Mouse (Mus musculus) lung, embryonic 15.5 days (tissue): Measurements from ENCODE around the gene Lrp1. TPM values are rescaled to one million over a fixed set of nuclear protein-coding genes. Genes with fewer than 3 reads are reported as not detected.
A peak's percentile ranks its signal among the peaks of the same experiment; 100 is the strongest.

Experiments
- ATAC-seq: fragments of 200-750 bp; cut with Nextera tagmentation; 2 replicates; pipeline ENCODE4 v1.8.0; 2017; ENCODE audit warnings: moderate number of reproducible peaks, borderline replicate concordance; ENCODE audit not compliant: low FRiP score, low TSS enrichment; ENCODE audit errors: extremely low read depth
- H3K27ac ChIP-seq: fragments of 300-500 bp; sonication (generic); 2 replicates; pipeline ENCODE4 v1.5.1; 2015; ENCODE audit warnings: moderate library complexity, mild to moderate bottlenecking, inconsistent platforms
- H3K27me3 ChIP-seq: fragments of 300-500 bp; sonication (generic); 2 replicates; pipeline ENCODE4 v1.6.1; 2015; ENCODE audit warnings: inconsistent platforms
- H3K36me3 ChIP-seq: fragments of 300-500 bp; sonication (generic); 2 replicates; pipeline ENCODE4 v1.6.1; 2015; ENCODE audit warnings: inconsistent platforms
- H3K4me1 ChIP-seq: fragments of 300-500 bp; sonication (generic); 2 replicates; pipeline ENCODE4 v1.6.1; 2015; ENCODE audit warnings: inconsistent platforms
- H3K4me2 ChIP-seq: fragments of 300-500 bp; sonication (generic); 2 replicates; pipeline ENCODE4 v1.6.1; 2015; ENCODE audit warnings: inconsistent platforms, mild to moderate bottlenecking, moderate library complexity
- H3K4me3 ChIP-seq: fragments of 300-500 bp; sonication (generic); 2 replicates; pipeline ENCODE4 v1.5.1; 2015; ENCODE audit warnings: mild to moderate bottlenecking, inconsistent platforms
- H3K9ac ChIP-seq: fragments of 300-500 bp; sonication (generic); 2 replicates; pipeline ENCODE4 v1.6.1; 2015; ENCODE audit warnings: inconsistent platforms
- H3K9me3 ChIP-seq: fragments of 300-500 bp; sonication (generic); 2 replicates; pipeline ENCODE4 v1.6.1; 2016; ENCODE audit warnings: inconsistent platforms
- WGBS: fragments of 180-500 bp; shearing (Covaris S2); methylation state at CpG from one replicate; pipeline ENCODE4 v1.1.7; 2015; 5-methylcytosine and 5-hydroxymethylcytosine counted together
- polyA plus RNA-seq: library from polyadenylated mRNA; unstranded; fragments of >200 nt; fragmentation: Nextera tagmentation; extraction: Ambion mirVana; gene quantifications from 2 replicates; pipeline ENCODE4 v1.2.1, GENCODE M21; 2015

The Lrp1 gene
- polyA plus RNA-seq, 1 experiment from 2014 or later = 72.6 TPM

DNA sequence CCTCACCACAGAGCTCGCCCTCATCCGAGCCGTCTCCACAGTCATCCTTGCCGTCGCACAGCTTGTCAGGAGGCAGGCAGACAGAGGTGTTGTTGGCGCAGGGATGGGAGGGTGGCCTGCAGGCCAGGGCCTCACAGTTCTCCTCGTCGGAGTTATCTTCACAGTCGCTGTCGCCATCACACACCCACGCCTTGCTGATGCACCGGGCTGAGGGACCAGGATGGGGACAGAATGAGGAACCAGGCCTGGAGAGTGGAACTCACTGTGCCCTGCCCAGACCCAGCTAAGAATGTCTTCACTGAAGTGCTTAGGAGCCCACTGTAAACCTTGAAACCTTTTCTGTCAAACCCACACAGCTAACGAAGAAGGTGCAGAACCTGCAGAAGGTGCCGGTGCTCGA lies 43.0 kb downstream of the Lrp1 start:
- ATAC-seq = no peak
- H3K36me3 ChIP-seq = peaks cover 71% of the 10 kb centered on the region
- no peak overlapping the region for H3K4me3 ChIP-seq
- H3K4me1 ChIP-seq = no peaks in the 10 kb centered on the region
- H3K27me3 ChIP-seq = no peaks in the 10 kb centered on the region
- WGBS = 83% methylated on average over 15 of the region's 15 CpGs
- no peaks in the 10 kb centered on the region for H3K9me3 ChIP-seq
- no peak overlapping the region for H3K9ac ChIP-seq
- no peak overlapping the region for H3K27ac ChIP-seq
- no peak overlapping the region for H3K4me2 ChIP-seq

DNA sequence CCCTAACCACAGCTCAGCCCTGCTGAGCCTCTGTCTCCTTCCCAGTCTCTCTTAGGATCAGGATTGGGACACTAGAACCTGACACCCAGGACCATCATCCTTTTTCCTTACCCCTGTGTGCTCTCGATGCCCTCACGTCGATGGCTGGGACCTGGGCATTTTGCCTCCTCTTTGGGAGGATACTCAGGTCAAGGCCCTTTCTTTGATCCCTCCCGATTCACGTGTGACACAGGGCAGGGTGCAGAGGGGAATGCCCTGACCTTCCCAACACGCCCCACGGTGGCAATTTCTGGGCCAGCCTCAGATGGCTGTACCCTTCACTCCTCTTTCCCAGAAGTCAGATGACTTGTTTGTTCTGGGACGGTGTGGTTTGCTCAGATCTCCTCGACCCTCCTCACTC lies 43.8 kb downstream of the Lrp1 start:
- no peak overlapping the region for H3K4me3 ChIP-seq
- H3K9me3 ChIP-seq = no peaks in the 10 kb centered on the region
- H3K4me2 ChIP-seq = no peak overlapping the region
- no peak for ATAC-seq
- H3K27me3 ChIP-seq = no peaks in the 10 kb centered on the region
- peaks cover 74% of the 10 kb centered on the region for H3K36me3 ChIP-seq
- no peaks in the 10 kb centered on the region for H3K4me1 ChIP-seq
- WGBS = 69% methylated on average over 9 of the region's 9 CpGs
- no peak overlapping the region for H3K27ac ChIP-seq
- H3K9ac ChIP-seq = no peak overlapping the region

DNA sequence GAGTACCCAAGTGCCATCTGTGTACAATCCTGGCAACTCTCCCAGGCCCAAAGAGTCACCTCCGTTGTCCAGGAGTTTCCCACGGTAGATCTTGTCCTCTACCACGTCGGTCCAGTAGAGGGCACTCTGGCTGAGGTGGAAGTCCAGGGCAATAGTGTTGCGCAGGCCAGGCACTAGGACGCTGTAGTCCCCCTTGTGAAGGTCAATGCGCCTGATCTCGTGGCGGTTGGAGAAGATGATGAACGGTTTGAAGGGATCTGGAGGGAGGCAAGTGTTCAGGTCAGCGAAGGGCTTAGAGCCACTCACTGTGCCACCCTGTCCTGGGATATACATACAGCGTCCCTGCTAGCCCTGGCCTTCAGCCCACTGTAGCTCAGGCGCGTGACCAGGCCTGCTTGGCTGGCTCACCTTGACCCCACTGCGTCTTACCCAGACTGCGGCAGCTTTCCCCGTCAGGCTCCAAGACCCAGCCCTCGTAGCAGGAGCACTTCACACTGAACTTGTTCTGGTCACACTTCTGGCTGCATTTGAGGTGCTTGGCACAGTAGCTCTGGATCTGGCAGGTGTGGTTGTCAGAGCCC lies 44.5 kb downstream of the Lrp1 start:
- peaks cover 72% of the 10 kb centered on the region for H3K36me3 ChIP-seq
- no peak overlapping the region for H3K4me3 ChIP-seq
- ATAC-seq = no peak
- 52% methylated on average over 18 of the region's 18 CpGs for WGBS
- no peak overlapping the region for H3K27ac ChIP-seq
- no peaks in the 10 kb centered on the region for H3K4me1 ChIP-seq
- H3K9me3 ChIP-seq = no peaks in the 10 kb centered on the region
- H3K27me3 ChIP-seq = no peaks in the 10 kb centered on the region
- H3K4me2 ChIP-seq = no peak overlapping the region
- H3K9ac ChIP-seq = no peak overlapping the region

DNA sequence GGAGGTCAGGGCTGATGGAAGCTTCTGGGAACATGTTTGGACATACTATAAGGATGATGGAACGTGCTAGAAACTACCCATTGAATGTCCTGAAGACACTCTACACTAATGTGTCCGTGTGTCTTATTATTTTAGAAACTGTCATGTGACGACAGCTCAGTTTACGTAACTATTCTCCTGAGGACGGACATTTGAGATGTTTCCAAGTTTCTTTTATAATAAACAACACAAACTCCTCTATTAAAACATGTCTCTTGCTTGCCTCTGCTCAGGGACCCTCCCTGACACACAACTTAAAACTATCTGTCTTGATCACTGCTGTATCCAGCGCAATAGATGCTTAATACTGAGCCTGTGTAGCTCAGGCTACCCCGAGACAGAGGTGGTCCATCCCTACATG lies 45.2 kb downstream of the Lrp1 start:
- Histone ChIP-seq H3K9ac (no peak overlapping the region), H3K4me1 (no peaks in the 10 kb centered on the region), H3K4me2 (no peak overlapping the region), H3K27me3 (no peaks in the 10 kb centered on the region), H3K4me3 (no peak overlapping the region), H3K9me3 (no peaks in the 10 kb centered on the region), H3K27ac (no peak overlapping the region), H3K36me3 (peaks cover 76% of the 10 kb centered on the region)
- 69% methylated on average over 7 of the region's 7 CpGs for WGBS
- ATAC-seq = no peak

DNA sequence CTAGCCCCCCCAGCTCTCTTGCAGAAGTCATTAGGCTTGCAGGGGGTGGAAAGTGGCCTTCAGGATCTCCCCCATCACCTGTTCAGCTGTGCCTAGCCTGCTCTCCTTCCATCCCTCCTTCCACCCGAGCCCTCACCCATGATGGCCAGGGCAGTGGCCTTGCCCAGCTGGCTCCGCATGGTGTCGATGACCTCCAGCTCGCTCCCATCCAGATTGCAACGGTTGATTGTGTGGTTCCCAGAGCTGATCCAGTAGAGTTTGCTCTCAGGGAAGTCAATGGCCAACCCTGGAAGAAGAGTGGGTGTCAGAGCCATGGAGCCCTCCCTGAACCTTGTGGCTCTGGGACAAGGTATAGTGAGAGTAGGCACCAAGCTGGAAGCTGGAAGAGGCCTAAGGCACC lies 48.7 kb downstream of the Lrp1 start:
- ATAC-seq = no peak
- H3K4me3 ChIP-seq = no peak overlapping the region
- 88% methylated on average over 5 of the region's 5 CpGs for WGBS

DNA sequence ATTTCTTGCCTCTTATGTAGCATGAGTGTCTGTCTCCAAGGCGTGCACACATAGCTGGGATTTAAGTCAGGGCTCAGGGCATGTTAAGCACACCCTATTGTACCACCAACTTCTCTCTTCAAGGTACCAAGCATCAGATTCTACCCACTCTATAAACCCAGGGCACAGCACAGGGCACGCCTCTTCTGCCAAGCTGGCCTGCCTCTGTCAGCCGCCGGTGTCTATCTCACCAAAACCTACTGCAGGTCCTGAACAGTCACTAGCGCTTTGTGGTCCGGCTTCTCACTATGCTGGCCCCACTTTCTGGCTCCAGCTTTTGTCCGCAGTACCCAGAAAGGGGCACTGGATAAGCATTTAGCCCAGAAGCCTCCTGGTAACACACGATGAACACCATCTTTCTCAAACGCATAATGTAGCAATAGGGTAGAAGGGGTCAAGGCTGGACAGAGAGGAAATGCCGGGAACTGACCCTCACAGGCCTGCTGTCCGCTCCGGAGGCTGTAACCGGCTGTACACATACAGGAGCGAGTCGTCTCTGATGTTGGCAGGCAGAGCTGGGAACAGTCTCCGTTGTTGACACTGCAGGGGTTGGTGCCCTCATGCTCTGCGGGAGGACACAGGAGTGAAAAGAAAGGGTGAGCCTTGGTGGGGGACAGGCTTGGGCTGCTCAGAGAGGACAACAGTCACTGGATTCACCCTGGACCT lies 49.9 kb downstream of the Lrp1 start:
- no peak for ATAC-seq
- H3K27ac ChIP-seq = peak overlapping the region; percentile 61; the same call in 1 of the 2 replicates
- peaks cover 9% of the 10 kb centered on the region for H3K4me1 ChIP-seq
- H3K36me3 ChIP-seq = peaks cover 72% of the 10 kb centered on the region
- H3K4me3 ChIP-seq = no peak overlapping the region
- no peaks in the 10 kb centered on the region for H3K9me3 ChIP-seq
- 79% methylated on average over 17 of the region's 17 CpGs for WGBS
- H3K9ac ChIP-seq = no peak overlapping the region
- no peaks in the 10 kb centered on the region for H3K27me3 ChIP-seq
- H3K4me2 ChIP-seq = no peak overlapping the region

More for the DNA sequence above, 48.7 kb downstream of the Lrp1 start:
- Histone ChIP-seq H3K4me2 (no peak overlapping the region), H3K9ac (no peak overlapping the region), H3K4me1 (peaks cover 9% of the 10 kb centered on the region), H3K36me3 (peaks cover 67% of the 10 kb centered on the region), H3K27ac (no peak overlapping the region), H3K27me3 (no peaks in the 10 kb centered on the region), H3K9me3 (no peaks in the 10 kb centered on the region)

DNA sequence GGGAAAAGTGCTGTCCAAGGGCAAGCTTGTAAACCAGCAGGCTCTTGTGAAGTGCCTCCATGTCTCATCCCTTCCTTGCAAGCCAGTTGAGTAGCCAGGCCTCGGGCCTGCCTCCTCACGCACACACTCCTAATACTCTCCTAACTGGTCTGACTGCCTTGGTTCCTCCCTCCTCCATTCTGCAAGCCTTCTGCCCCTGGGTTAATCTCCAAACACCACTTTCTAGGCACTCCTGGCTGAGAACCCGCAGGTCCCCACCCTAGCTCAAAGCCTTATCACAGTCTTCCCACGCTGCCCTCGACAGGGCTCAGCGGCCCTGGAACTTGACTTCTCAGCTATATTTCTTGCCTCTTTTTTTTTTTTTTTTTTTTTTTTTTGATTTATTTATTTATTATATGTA lies 50.6 kb downstream of the Lrp1 start:
- H3K27ac ChIP-seq = peak overlapping the region; percentile 61
- 32% methylated on average over 6 of the region's 6 CpGs for WGBS
- H3K27me3 ChIP-seq = no peaks in the 10 kb centered on the region
- no peak overlapping the region for H3K4me3 ChIP-seq
- no peak overlapping the region for H3K9ac ChIP-seq
- no peaks in the 10 kb centered on the region for H3K9me3 ChIP-seq
- ATAC-seq = peak; percentile 40; the same call in 1 of the 2 replicates
- H3K36me3 ChIP-seq = peaks cover 69% of the 10 kb centered on the region
- H3K4me1 ChIP-seq = peaks cover 9% of the 10 kb centered on the region
- H3K4me2 ChIP-seq = no peak overlapping the region

DNA sequence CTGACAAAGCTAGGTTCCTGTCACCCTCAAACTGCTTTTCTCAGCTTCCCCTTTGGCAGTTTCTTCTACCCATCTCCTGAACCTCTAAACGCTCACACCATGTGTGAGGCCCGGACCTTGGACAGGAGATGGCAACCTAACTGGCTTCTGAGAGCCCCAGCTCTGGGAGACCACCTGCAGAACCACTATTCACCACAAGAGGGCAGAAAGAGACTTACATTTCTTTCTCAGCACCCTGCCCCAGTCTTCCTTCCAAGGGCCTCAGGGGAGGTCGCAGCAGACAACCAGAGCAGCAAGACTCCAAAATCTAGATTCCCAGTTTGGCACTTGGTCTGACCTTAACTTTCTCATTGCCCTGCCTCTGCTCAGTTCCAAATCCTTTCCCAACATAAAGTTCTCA lies 51.5 kb downstream of the Lrp1 start:
- no peak overlapping the region for H3K9ac ChIP-seq
- H3K9me3 ChIP-seq = no peaks in the 10 kb centered on the region
- 18% methylated on average over 3 of the region's 3 CpGs for WGBS
- peak overlapping the region; percentile 63; the same call in 1 of the 2 replicates for H3K27ac ChIP-seq
- H3K27me3 ChIP-seq = no peaks in the 10 kb centered on the region
- peaks cover 13% of the 10 kb centered on the region for H3K4me1 ChIP-seq
- peaks cover 64% of the 10 kb centered on the region for H3K36me3 ChIP-seq
- no peak overlapping the region for H3K4me3 ChIP-seq
- H3K4me2 ChIP-seq = no peak overlapping the region
- ATAC-seq = peak; percentile 24; the same call in 1 of the 2 replicates

DNA sequence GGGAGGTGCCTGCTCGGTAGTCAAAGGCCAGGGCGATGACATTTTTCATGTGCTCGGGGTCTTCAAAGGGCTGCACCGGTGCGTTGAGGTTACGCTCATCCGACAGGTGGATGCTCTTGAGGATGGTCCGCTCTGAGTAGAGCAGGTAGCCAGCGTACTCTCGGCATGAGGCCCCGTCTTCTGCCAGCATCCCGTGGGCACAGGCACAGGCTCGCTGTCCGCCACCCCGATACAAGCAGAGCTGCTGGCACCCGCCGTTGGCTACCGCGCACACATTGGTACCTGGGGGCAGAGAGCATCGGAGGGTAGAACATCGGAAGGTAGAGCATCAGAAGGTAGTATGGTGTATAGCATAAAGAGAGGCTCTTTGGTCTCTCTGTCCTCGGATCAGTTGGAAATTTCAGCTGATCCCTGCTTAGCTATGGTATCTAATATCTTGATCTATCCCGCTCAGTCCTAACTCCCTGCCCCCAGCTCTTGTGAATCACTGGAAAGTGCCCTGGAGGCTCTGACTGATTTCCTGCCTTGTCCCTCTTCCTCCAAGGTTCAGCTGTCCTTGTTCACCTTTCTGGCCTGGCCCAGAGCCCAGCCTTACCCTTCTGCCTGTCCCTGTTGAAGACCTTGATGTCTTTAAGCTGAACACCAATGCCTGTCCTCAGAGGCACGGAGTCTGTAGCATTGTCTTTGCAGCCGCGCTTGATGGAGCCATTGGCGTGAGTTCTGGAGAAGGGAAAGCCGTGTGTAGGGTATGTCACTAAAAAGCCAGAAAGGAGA lies 54.2 kb downstream of the Lrp1 start:
- no peak overlapping the region for H3K4me2 ChIP-seq
- no peak overlapping the region for H3K9ac ChIP-seq
- no peak overlapping the region for H3K27ac ChIP-seq
- no peaks in the 10 kb centered on the region for H3K27me3 ChIP-seq
- no peak for ATAC-seq
- peaks cover 61% of the 10 kb centered on the region for H3K36me3 ChIP-seq
- H3K4me3 ChIP-seq = no peak overlapping the region
- WGBS = 91% methylated on average over 28 of the region's 28 CpGs
- H3K4me1 ChIP-seq = peaks cover 22% of the 10 kb centered on the region
- H3K9me3 ChIP-seq = no peaks in the 10 kb centered on the region

DNA sequence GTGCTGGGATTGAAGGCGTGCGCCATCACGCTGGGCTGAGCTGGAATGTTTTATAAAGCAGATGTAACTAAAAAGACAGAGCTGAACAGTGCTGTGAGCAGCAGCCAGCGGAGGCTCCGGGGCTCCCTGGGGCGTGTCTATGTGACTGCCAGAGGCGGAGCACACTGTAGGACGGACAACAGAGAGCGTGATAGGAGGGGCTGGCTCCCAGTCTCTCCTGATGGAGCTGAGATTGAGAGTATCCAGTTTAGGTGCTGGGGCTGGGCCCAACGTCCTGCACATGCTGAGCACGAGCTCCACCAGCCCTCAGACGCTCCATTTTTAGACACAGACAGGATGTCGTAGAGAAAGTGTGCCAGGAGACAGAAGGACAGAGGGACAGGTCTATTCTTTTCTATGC lies 56.6 kb downstream of the Lrp1 start:
- H3K36me3 ChIP-seq = peaks cover 71% of the 10 kb centered on the region

DNA sequence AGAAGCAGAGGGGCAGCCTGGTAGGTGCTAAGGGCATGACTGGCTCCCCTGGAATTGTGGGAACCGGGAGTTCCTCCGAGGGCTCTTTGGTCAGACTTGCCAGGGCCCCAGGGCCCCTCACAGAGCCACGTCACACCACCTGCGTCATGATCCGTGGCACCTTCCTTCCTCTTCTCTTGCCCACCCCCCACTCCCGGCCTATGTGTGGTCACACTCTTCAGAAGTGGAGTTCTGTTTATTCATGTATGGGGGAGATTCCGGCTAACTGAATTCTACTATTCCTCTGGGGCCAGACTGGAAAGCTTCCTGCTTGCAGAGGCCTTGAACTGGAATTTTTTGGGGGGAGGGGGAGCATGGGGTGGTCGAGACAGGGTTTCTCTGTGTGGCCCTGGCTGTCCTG lies 57.1 kb downstream of the Lrp1 start:
- peak; percentile 43; the same call in 1 of the 2 replicates for ATAC-seq
- Histone ChIP-seq H3K27me3 (no peaks in the 10 kb centered on the region), H3K27ac (peak overlapping the region; percentile 46), H3K4me3 (no peak overlapping the region), H3K9ac (no peak overlapping the region), H3K4me1 (peaks cover 13% of the 10 kb centered on the region), H3K4me2 (no peak overlapping the region; the same call in 1 of the 2 replicates), H3K36me3 (peaks cover 73% of the 10 kb centered on the region), H3K9me3 (no peaks in the 10 kb centered on the region)
- 35% methylated on average over 8 of the region's 8 CpGs for WGBS

More for the DNA sequence above, 56.6 kb downstream of the Lrp1 start:
- Histone ChIP-seq H3K4me3 (no peak overlapping the region), H3K9ac (no peak overlapping the region), H3K4me1 (peaks cover 13% of the 10 kb centered on the region), H3K27me3 (no peaks in the 10 kb centered on the region), H3K4me2 (no peak overlapping the region; the same call in 1 of the 2 replicates), H3K9me3 (no peaks in the 10 kb centered on the region), H3K27ac (peak overlapping the region; percentile 46)
- ATAC-seq = peak; percentile 84
- 21% methylated on average over 13 of the region's 13 CpGs for whole genome bisulfite sequencing

DNA sequence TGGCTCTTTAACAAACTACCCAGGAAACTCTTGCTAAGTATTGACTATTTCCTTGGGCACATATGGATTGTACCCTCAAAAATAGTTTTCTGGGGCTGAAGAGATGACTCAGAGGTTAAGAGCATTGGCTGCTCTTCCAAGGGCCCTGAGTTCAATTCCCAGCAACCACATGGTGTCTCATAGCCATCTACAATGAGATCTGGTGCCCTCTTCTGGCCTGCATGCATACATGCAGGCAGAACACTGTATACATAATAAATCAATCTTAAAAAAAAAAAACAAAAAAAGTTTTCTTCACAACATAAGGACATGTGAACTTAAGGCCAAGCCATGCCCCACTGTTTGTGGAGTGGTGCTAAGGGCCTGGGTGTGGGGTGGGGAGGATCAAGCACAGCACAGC lies 59.8 kb downstream of the Lrp1 start:
- Histone ChIP-seq H3K4me3 (no peak overlapping the region), H3K27me3 (no peaks in the 10 kb centered on the region), H3K36me3 (peaks cover 78% of the 10 kb centered on the region), H3K4me1 (peaks cover 13% of the 10 kb centered on the region), H3K27ac (no peak overlapping the region), H3K4me2 (no peak overlapping the region), H3K9me3 (no peaks in the 10 kb centered on the region), H3K9ac (no peak overlapping the region)
- ATAC-seq = no peak
